Mouse (Mus musculus): ENCODE data around the gene Zfp423. TPM values are rescaled to one million over a fixed set of nuclear protein-coding genes. Genes with fewer than 3 reads are reported as not detected.

Zfp423 gene
- total and polyA plus RNA-seq, 2 experiments from 2014 or later = 1.9 to 7.9 TPM

DNA sequence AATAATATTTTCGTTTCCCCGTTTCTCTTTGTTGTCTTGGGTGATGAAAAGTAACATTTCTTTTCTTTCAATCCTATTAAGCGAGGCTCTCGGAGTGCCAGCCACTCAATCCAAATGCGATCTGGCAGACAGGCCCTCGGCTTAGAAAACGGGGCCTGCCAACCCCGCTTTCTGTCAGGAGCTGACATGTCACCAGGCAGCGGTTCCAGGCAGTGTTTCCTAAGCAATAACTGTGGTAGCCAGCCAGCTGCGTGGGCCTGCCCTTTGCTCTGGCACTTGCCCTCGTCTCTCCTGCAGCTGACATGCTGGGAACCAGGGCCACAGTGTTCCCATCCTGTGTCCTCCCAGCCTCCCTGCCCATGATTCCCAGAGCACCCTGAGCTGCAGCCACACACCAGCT, 221.5 kb downstream of the Zfp423 start:
- 74% methylated on average over 11 of the region's 11 CpGs for WGBS
- Histone ChIP-seq H3K27me3 (ENCODE audit: control insufficient read depth, insufficient read depth, low read length) (no peaks in the 10 kb centered on the region), H3K9me3 (replicated peaks; ENCODE audit: control insufficient read depth, low read length) (no peaks in the 10 kb centered on the region), H3K9ac (replicated peaks; ENCODE audit: low read depth, low read length) (no peak overlapping the region), H3K36me3 (replicated peaks; ENCODE audit: control insufficient read depth, insufficient read depth, low read length) (no peaks in the 10 kb centered on the region), H3K4me2 (ENCODE audit: low read depth, low read length) (no peak overlapping the region), H3K4me1 (ENCODE audit: control insufficient read depth, insufficient read depth) (peaks cover 12% of the 10 kb centered on the region; the same call in 1 of the 2 replicates), H3K27ac (ENCODE audit: low read depth) (no peak overlapping the region), H3K4me3 (ENCODE audit: low read depth, low read length) (no peak overlapping the region)
- DNase-seq (ENCODE audit: low spot score) = no peak
- TF ChIP-seq EP300 (IDR thresholded peaks at IDR 0.05; ENCODE audit: low read depth) (no peak), CTCF (IDR thresholded peaks at IDR 0.05; ENCODE audit: low read depth) (no peak)
- no peak for ATAC-seq (ENCODE audit: insufficient read depth, low read depth)

DNA sequence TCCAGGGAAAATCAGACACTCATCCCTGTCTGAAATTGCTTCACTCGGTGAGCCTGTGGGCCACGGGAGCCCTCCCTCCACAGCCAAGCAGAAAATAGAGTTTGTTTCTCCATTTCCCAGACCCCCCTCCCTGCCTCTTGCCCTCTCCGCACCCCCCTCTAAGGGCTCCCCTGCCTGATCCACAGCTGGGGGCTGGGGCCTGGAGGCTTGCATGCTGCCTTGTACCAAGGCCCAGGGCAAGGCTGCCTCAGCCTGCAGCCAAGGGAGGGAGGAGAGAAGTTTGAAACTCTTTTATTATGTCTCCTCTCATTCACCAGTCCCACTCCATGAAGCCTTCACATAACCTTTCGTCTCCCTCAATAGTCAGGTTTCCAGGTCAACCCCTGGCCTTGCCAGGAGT, 224.5 kb downstream of the Zfp423 start:
- no peak overlapping the region for H3K4me3 ChIP-seq (ENCODE audit: low read depth, low read length)
- H3K9me3 ChIP-seq (replicated peaks; ENCODE audit: control insufficient read depth, low read length) = no peaks in the 10 kb centered on the region
- ATAC-seq (ENCODE audit: insufficient read depth, low read depth) (no peak), DNase-seq (ENCODE audit: low spot score) (no peak)
- TF ChIP-seq CTCF (IDR thresholded peaks at IDR 0.05; ENCODE audit: low read depth) (no peak), EP300 (IDR thresholded peaks at IDR 0.05; ENCODE audit: low read depth) (no peak)
- no peak overlapping the region for H3K9ac ChIP-seq (replicated peaks; ENCODE audit: low read depth, low read length)
- WGBS = 55% methylated on average over 4 of the region's 4 CpGs
- no peaks in the 10 kb centered on the region for H3K36me3 ChIP-seq (replicated peaks; ENCODE audit: control insufficient read depth, insufficient read depth, low read length)
- H3K4me2 ChIP-seq (ENCODE audit: low read depth, low read length) = no peak overlapping the region
- H3K27me3 ChIP-seq (ENCODE audit: control insufficient read depth, insufficient read depth, low read length) = no peaks in the 10 kb centered on the region
- H3K27ac ChIP-seq (ENCODE audit: low read depth) = no peak overlapping the region
- H3K4me1 ChIP-seq (ENCODE audit: control insufficient read depth, insufficient read depth) = peaks cover 12% of the 10 kb centered on the region; the same call in 1 of the 2 replicates

DNA sequence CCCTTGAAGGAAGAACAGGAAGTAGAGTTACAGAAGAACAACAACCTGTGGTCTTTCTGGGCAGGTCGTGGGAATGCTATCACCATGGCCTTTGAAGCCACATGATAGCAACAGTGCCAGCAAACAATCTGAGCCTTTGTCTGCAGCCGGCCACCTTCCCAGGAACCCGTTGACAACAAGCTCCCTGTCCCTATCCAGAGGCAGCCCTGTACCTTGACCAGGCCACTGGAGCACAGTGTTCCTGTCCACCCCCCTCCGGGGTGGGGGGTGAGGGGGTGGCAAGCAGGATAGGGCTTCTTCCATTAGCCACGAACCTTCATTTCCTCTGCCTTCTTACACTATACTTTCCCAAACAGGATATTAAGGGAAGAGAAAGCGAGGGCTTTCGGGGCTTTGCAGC, 224.9 kb downstream of the Zfp423 start:
- no peak overlapping the region for H3K27ac ChIP-seq (ENCODE audit: low read depth)
- ATAC-seq (ENCODE audit: insufficient read depth, low read depth) (no peak), DNase-seq (ENCODE audit: low spot score) (no peak)
- H3K27me3 ChIP-seq (ENCODE audit: control insufficient read depth, insufficient read depth, low read length) = no peaks in the 10 kb centered on the region
- WGBS = 34% methylated on average over 7 of the region's 7 CpGs
- H3K36me3 ChIP-seq (replicated peaks; ENCODE audit: control insufficient read depth, insufficient read depth, low read length) = no peaks in the 10 kb centered on the region
- TF ChIP-seq EP300 (IDR thresholded peaks at IDR 0.05; ENCODE audit: low read depth) = no peak
- no peak overlapping the region for H3K4me2 ChIP-seq (ENCODE audit: low read depth, low read length)
- H3K9ac ChIP-seq (replicated peaks; ENCODE audit: low read depth, low read length) = no peak overlapping the region
- peaks cover 12% of the 10 kb centered on the region; the same call in 1 of the 2 replicates for H3K4me1 ChIP-seq (ENCODE audit: control insufficient read depth, insufficient read depth)
- no peak overlapping the region for H3K4me3 ChIP-seq (ENCODE audit: low read depth, low read length)
- no peaks in the 10 kb centered on the region for H3K9me3 ChIP-seq (replicated peaks; ENCODE audit: control insufficient read depth, low read length)

DNA sequence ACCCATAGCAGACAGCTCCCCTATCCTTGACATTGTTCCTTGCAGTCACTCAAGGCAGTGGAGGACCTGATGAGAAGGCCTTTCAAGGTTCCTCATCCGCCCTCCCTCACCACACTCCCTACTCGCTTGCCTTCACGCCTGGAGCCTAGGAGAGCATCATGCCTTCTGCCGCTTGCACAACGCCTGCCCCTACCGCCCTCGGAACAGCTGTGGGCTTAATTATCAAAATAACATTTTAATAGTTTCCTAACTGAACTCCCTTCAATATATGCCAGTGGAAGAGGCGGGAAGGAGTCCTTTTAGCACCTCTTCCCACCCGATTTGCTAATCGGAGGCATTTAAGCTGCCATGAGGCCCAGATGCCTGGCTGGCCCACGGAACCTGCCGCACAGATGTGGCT, 228.3 kb downstream of the Zfp423 start:
- Histone ChIP-seq H3K4me1 (ENCODE audit: control insufficient read depth, insufficient read depth) (peaks cover 12% of the 10 kb centered on the region; the same call in 1 of the 2 replicates), H3K4me2 (ENCODE audit: low read depth, low read length) (no peak overlapping the region), H3K4me3 (ENCODE audit: low read depth, low read length) (no peak overlapping the region), H3K9ac (replicated peaks; ENCODE audit: low read depth, low read length) (no peak overlapping the region), H3K27ac (ENCODE audit: low read depth) (no peak overlapping the region), H3K9me3 (replicated peaks; ENCODE audit: control insufficient read depth, low read length) (no peaks in the 10 kb centered on the region), H3K36me3 (replicated peaks; ENCODE audit: control insufficient read depth, insufficient read depth, low read length) (no peaks in the 10 kb centered on the region), H3K27me3 (ENCODE audit: control insufficient read depth, insufficient read depth, low read length) (no peaks in the 10 kb centered on the region)
- TF ChIP-seq EP300 (IDR thresholded peaks at IDR 0.05; ENCODE audit: low read depth) = no peak
- no peak for DNase-seq (ENCODE audit: low spot score)
- 88% methylated on average over 12 of the region's 12 CpGs for WGBS
- ATAC-seq (ENCODE audit: insufficient read depth, low read depth) = no peak

DNA sequence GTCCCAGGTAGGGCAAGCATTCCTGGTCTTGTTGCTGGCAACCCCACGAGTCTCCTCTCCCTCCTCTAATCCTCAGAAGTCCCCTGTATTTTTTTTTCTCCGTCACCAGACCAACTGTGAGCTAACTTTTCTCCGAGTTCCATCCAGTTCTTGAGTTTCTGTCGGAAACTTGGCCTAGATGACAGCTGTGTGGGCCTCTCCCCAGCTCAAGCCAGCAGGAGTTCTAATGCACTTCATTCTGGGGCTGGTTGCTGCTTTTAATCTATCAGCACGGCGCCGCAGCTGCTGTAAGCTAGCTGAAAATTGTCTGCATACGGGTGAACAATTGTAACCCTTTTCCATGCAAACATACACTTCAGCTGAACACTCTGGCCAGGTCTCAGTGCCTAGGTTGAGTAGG, 236.4 kb downstream of the Zfp423 start:
- H3K36me3 ChIP-seq (replicated peaks; ENCODE audit: control insufficient read depth, insufficient read depth, low read length) = no peaks in the 10 kb centered on the region
- ATAC-seq (ENCODE audit: insufficient read depth, low read depth) = no peak
- no peaks in the 10 kb centered on the region for H3K4me1 ChIP-seq (ENCODE audit: control insufficient read depth, insufficient read depth)
- no peak overlapping the region for H3K27ac ChIP-seq (ENCODE audit: low read depth)
- TF ChIP-seq CTCF (IDR thresholded peaks at IDR 0.05; ENCODE audit: low read depth) (no peak), EP300 (IDR thresholded peaks at IDR 0.05; ENCODE audit: low read depth) (no peak)
- 56% methylated on average over 8 of the region's 8 CpGs for WGBS
- no peak overlapping the region for H3K4me2 ChIP-seq (ENCODE audit: low read depth, low read length)
- DNase-seq (ENCODE audit: low spot score) = no peak
- no peak overlapping the region for H3K9ac ChIP-seq (replicated peaks; ENCODE audit: low read depth, low read length)
- H3K4me3 ChIP-seq (ENCODE audit: low read depth, low read length) = no peak overlapping the region
- H3K27me3 ChIP-seq (ENCODE audit: control insufficient read depth, insufficient read depth, low read length) = no peaks in the 10 kb centered on the region
- no peaks in the 10 kb centered on the region for H3K9me3 ChIP-seq (replicated peaks; ENCODE audit: control insufficient read depth, low read length)

DNA sequence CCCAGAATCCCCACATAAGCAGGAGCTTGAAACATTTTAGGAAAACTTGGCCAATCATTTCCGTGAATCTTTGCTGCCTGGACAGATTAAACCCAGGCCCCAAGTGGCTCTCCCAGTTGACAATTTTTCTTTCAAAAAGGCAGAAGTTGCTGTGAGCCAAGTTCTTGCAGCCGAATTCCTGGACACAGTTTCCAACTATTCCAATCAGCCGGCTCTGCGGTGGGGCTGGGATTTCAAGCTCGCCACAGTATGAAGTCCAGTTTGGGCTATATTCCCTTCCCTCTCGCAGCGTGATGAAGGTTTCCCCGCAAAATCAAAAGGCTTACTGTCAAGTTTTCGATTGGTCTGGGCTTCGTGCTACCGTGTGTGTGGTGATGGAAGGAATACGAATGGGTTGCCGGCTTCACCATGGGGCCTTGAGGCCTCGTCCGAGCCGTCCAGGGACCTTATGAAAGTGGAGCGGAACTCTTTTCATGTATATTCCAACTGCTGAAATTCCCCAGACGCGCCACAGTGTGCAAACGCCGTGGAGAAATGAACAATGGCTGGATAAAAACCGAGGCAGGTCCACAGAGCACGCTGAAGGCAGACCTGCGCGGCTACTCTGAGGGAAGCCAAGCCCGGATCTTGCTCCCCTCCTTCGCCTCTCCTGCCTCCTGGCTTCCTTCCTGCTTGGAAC, 240.1 kb downstream of the Zfp423 start:
- H3K9me3 ChIP-seq (replicated peaks; ENCODE audit: control insufficient read depth, low read length) = no peaks in the 10 kb centered on the region
- no peaks in the 10 kb centered on the region for H3K36me3 ChIP-seq (replicated peaks; ENCODE audit: control insufficient read depth, insufficient read depth, low read length)
- no peak overlapping the region for H3K4me3 ChIP-seq (ENCODE audit: low read depth, low read length)
- TF ChIP-seq CTCF (IDR thresholded peaks at IDR 0.05; ENCODE audit: low read depth) (no peak), EP300 (IDR thresholded peaks at IDR 0.05; ENCODE audit: low read depth) (no peak)
- H3K27me3 ChIP-seq (ENCODE audit: control insufficient read depth, insufficient read depth, low read length) = no peaks in the 10 kb centered on the region
- no peak overlapping the region for H3K4me2 ChIP-seq (ENCODE audit: low read depth, low read length)
- no peak overlapping the region for H3K9ac ChIP-seq (replicated peaks; ENCODE audit: low read depth, low read length)
- DNase-seq (ENCODE audit: low spot score) = no peak
- H3K4me1 ChIP-seq (ENCODE audit: control insufficient read depth, insufficient read depth) = no peaks in the 10 kb centered on the region
- ATAC-seq (ENCODE audit: insufficient read depth, low read depth) = no peak
- H3K27ac ChIP-seq (ENCODE audit: low read depth) = no peak overlapping the region
- 59% methylated on average over 27 of the region's 27 CpGs for WGBS

All from heart, postnatal 0 days (tissue).